In genomic region chr8:112009558-112009957, GRCm38 (mm10) we compare ENCODE assay signal across 17 mouse cellular contexts. TPM values are rescaled to one million over a fixed set of nuclear protein-coding genes. Genes with fewer than 3 reads are reported as not detected.
DNase-seq lines count a peak whose midpoint lies in the region; ATAC-seq and TF ChIP-seq lines count a peak whose summit lies in the region.
"Had no signal": no experiment of that assay in that cellular context is flagged by ENCODE, and none has a peak within 500 bp of the region (broad histone marks: within the 10 kb centered on the region; RNA-seq: fewer than 3 reads in every experiment).

No protein-coding gene starts in this region.

- no peak for TF ChIP-seq POLR2A in bone marrow macrophage, adult 2 months (IDR thresholded peaks at IDR 0.05; ENCODE audit: borderline replicate concordance, low read depth, low read length)

- no peak overlapping the region for H3K4me2 ChIP-seq in forebrain, embryonic 11.5 days (ENCODE audit: low read depth, low read length, severe bottlenecking)
- H3K4me2 ChIP-seq in lung, embryonic 15.5 days = peak overlapping the region; percentile 90
- H3K4me2 ChIP-seq in liver, embryonic 14.5 days (ENCODE audit: low read depth) = peak overlapping the region; percentile 92

- TF ChIP-seq EP300 in liver, embryonic 14.5 days (IDR thresholded peaks at IDR 0.05; ENCODE audit: low read depth) = no peak

- ATAC-seq in forebrain, embryonic 11.5 days (replicated peaks; ENCODE audit: low FRiP score) = no peak
- ATAC-seq in lung, embryonic 15.5 days (ENCODE audit: borderline replicate concordance, extremely low read depth, low FRiP score, low TSS enrichment) = no peak
- no peak for ATAC-seq in liver, embryonic 14.5 days (ENCODE audit: insufficient read depth)
- ATAC-seq: Patski had no signal

- H3K27ac ChIP-seq in forebrain, embryonic 10.5 days = no peak overlapping the region
- no peak overlapping the region for H3K27ac ChIP-seq in forebrain, embryonic 11.5 days (ENCODE audit: low read depth, low read length)
- no peak overlapping the region for H3K27ac ChIP-seq in lung, embryonic 15.5 days
- no peak overlapping the region for H3K27ac ChIP-seq in bone marrow macrophage, adult 2 months (ENCODE audit: insufficient read depth, low read depth, low read length)
- no peak overlapping the region for H3K27ac ChIP-seq in liver, embryonic 14.5 days
- H3K27ac ChIP-seq: heart, adult 2 months; left cerebral cortex, adult 2 months had no signal

- no peaks in the 10 kb centered on the region for H3K27me3 ChIP-seq in forebrain, embryonic 10.5 days (ENCODE audit: poor library complexity, severe bottlenecking)
- H3K27me3 ChIP-seq in forebrain, embryonic 11.5 days (ENCODE audit: control insufficient read depth, insufficient read depth, low read length) = no peaks in the 10 kb centered on the region
- no peaks in the 10 kb centered on the region for H3K27me3 ChIP-seq in lung, embryonic 15.5 days
- H3K27me3 ChIP-seq in liver, embryonic 14.5 days (ENCODE audit: control insufficient read depth, insufficient read depth, low read length) = no peaks in the 10 kb centered on the region
- H3K27me3 ChIP-seq: megakaryocyte, embryonic 14.5 days; Patski had no signal

- H3K9me3 ChIP-seq in forebrain, embryonic 10.5 days = no peaks in the 10 kb centered on the region
- H3K9me3 ChIP-seq in forebrain, embryonic 11.5 days (ENCODE audit: control insufficient read depth, low read length) = no peaks in the 10 kb centered on the region
- no peaks in the 10 kb centered on the region for H3K9me3 ChIP-seq in lung, embryonic 15.5 days
- no peaks in the 10 kb centered on the region for H3K9me3 ChIP-seq in liver, embryonic 14.5 days (ENCODE audit: control insufficient read depth, low read length)
- H3K9me3 ChIP-seq: megakaryocyte, embryonic 14.5 days had no signal

- peaks cover 49% of the 10 kb centered on the region for H3K36me3 ChIP-seq in forebrain, embryonic 10.5 days (replicated peaks)
- 0 out of 2 replicates have a peak, but pooled peaks cover 4% of the 10 kb centered on the region for H3K36me3 ChIP-seq in forebrain, embryonic 11.5 days (ENCODE audit: control insufficient read depth, insufficient read depth, low read length)
- peaks cover 10% of the 10 kb centered on the region for H3K36me3 ChIP-seq in lung, embryonic 15.5 days
- peaks cover 9% of the 10 kb centered on the region for H3K36me3 ChIP-seq in liver, embryonic 14.5 days (replicated peaks; ENCODE audit: control insufficient read depth, insufficient read depth, low read depth)

- WGBS in forebrain, embryonic 10.5 days = 91% methylated on average over 7 of the region's 7 CpGs
- WGBS in forebrain, embryonic 11.5 days = 93% methylated on average over 7 of the region's 7 CpGs
- 88% methylated on average over 7 of the region's 7 CpGs for WGBS in lung, embryonic 15.5 days
- WGBS in liver, embryonic 14.5 days (ENCODE audit: insufficient replicate concordance) = 69% methylated on average over 7 of the region's 7 CpGs

- H3K4me3 ChIP-seq in forebrain, embryonic 10.5 days = peak overlapping the region; percentile 93; the same call in 1 of the 2 replicates
- no peak overlapping the region for H3K4me3 ChIP-seq in forebrain, embryonic 11.5 days (ENCODE audit: low read depth, low read length)
- peak overlapping the region; percentile 99 for H3K4me3 ChIP-seq in lung, embryonic 15.5 days
- H3K4me3 ChIP-seq in bone marrow macrophage, adult 2 months (ENCODE audit: insufficient read depth, low read length) = peak overlapping the region; percentile 80; the same call in 1 of the 2 replicates
- H3K4me3 ChIP-seq in liver, embryonic 14.5 days (ENCODE audit: insufficient read depth in 1 of 2, low read depth in 2 of 2, low read length in 2 of 2) = no peak overlapping the region; a peak in 1 of 4 replicates
- H3K4me3 ChIP-seq: left cerebral cortex, adult 2 months had no signal

- H3K4me1 ChIP-seq in forebrain, embryonic 10.5 days = peaks cover 27% of the 10 kb centered on the region
- peaks cover 8% of the 10 kb centered on the region; the same call in 1 of the 2 replicates for H3K4me1 ChIP-seq in forebrain, embryonic 11.5 days (replicated peaks; ENCODE audit: control insufficient read depth, insufficient read depth, low read length)
- peaks cover 21% of the 10 kb centered on the region for H3K4me1 ChIP-seq in lung, embryonic 15.5 days
- peaks cover 12% of the 10 kb centered on the region for H3K4me1 ChIP-seq in bone marrow macrophage, adult 2 months (ENCODE audit: control insufficient read depth, insufficient read depth, low read length)
- H3K4me1 ChIP-seq in liver, embryonic 14.5 days (replicated peaks; ENCODE audit: control insufficient read depth in 2 of 2, insufficient read depth in 2 of 2, low read length in 1 of 2) = peaks cover 9 to 21% of the 10 kb centered on the region in 2 experiments

- DNase-seq in forebrain, embryonic 10.5 days (ENCODE audit: extremely low spot score, low spot score) = no peak
- DNase-seq in forebrain, embryonic 11.5 days (ENCODE audit: low spot score) = no peak
- no peak for DNase-seq in lung, postnatal 36 days
- no peak for DNase-seq in liver, embryonic 14.5 days (ENCODE audit: low read depth in 3 of 3, low spot score in 3 of 3)
- no peak for DNase-seq in yolk sac, embryonic 10.5 days (ENCODE audit: low spot score)
- DNase-seq in thymus, postnatal 25 days = no peak
- DNase-seq: adrenal gland, adult 8-10 months; heart, adult 2 months; kidney, adult 18-20 months; lung, adult 18-20 months; retina, postnatal 1 day had no signal

- H3K9ac ChIP-seq in forebrain, embryonic 11.5 days (ENCODE audit: low read length) = no peak overlapping the region
- no peak overlapping the region for H3K9ac ChIP-seq in lung, embryonic 15.5 days
- H3K9ac ChIP-seq in liver, embryonic 14.5 days (replicated peaks) = no peak overlapping the region

- no peak for TF ChIP-seq CTCF in bone marrow macrophage, adult 2 months (IDR thresholded peaks at IDR 0.05; ENCODE audit: low read depth, low read length)
- no peak for TF ChIP-seq CTCF in liver, embryonic 14.5 days (IDR thresholded peaks at IDR 0.05; ENCODE audit: low read depth)

RNA-seq across cellular contexts. Expression of gene Kars, which starts 1.6 kb away (rescaled TPM):
- polyA plus RNA-seq in forebrain, embryonic 10.5 days (2016; fragmentation: Nextera tagmentation; extraction: Ambion mirVana) = 270 and 285 TPM in 2 replicates
- polyA plus RNA-seq in forebrain, embryonic 11.5 days (2014; fragmentation: Nextera tagmentation; extraction: Ambion mirVana) = 261 and 263 TPM in 2 replicates
- polyA plus RNA-seq in lung, embryonic 15.5 days (2015; fragmentation: Nextera tagmentation; extraction: Ambion mirVana) = 188 and 191 TPM in 2 replicates
- polyA plus RNA-seq in bone marrow macrophage, adult 2 months (2012; ENCODE audit: insufficient read depth, insufficient read length, missing spikeins) = 45.6 and 53.8 TPM in 2 replicates
- polyA plus RNA-seq in liver, embryonic 14.5 days (2012; rRNA removed) = 39.4 and 58.9 TPM in 2 replicates
- polyA plus RNA-seq in liver, embryonic 14.5 days (2014; fragmentation: Nextera tagmentation; extraction: Ambion mirVana) = 93.6 and 105 TPM in 2 replicates

RNA-seq across cellular contexts. Expression of gene Terf2ip, which starts 1.6 kb away (rescaled TPM):
- 26.7 and 27.5 TPM in 2 replicates for polyA plus RNA-seq in forebrain, embryonic 10.5 days (2016; fragmentation: Nextera tagmentation; extraction: Ambion mirVana)
- polyA plus RNA-seq in forebrain, embryonic 11.5 days (2014; fragmentation: Nextera tagmentation; extraction: Ambion mirVana) = 33.6 and 33.9 TPM in 2 replicates
- 23.7 and 24.3 TPM in 2 replicates for polyA plus RNA-seq in lung, embryonic 15.5 days (2015; fragmentation: Nextera tagmentation; extraction: Ambion mirVana)
- polyA plus RNA-seq in bone marrow macrophage, adult 2 months (2012; ENCODE audit: insufficient read depth, insufficient read length, missing spikeins) = 10.1 and 11.1 TPM in 2 replicates
- 2.9 and 3.9 TPM in 2 replicates for polyA plus RNA-seq in liver, embryonic 14.5 days (2012; rRNA removed)
- polyA plus RNA-seq in liver, embryonic 14.5 days (2014; fragmentation: Nextera tagmentation; extraction: Ambion mirVana) = 3.2 and 3.5 TPM in 2 replicates

RNA-seq across cellular contexts. Expression of gene Gm6793, which starts 5.3 kb away (rescaled TPM):
- 0.21 TPM in 1 of 2 replicates, not detected in the other for polyA plus RNA-seq in forebrain, embryonic 10.5 days (2016; fragmentation: Nextera tagmentation; extraction: Ambion mirVana)
- 0.97 and 1.0 TPM in 2 replicates for polyA plus RNA-seq in forebrain, embryonic 11.5 days (2014; fragmentation: Nextera tagmentation; extraction: Ambion mirVana)
- polyA plus RNA-seq in lung, embryonic 15.5 days (2015; fragmentation: Nextera tagmentation; extraction: Ambion mirVana) = 0.31 and 0.75 TPM in 2 replicates
- not detected in 2 replicates for polyA plus RNA-seq in bone marrow macrophage, adult 2 months (2012; ENCODE audit: insufficient read depth, insufficient read length, missing spikeins)
- polyA plus RNA-seq in liver, embryonic 14.5 days (2012; rRNA removed) = 0.08 and 0.17 TPM in 2 replicates
- 0.33 TPM in 1 of 2 replicates, not detected in the other for polyA plus RNA-seq in liver, embryonic 14.5 days (2014; fragmentation: Nextera tagmentation; extraction: Ambion mirVana)
- polyA plus RNA-seq: heart, adult 2 months; large intestine, adult 2 months had no signal

RNA-seq across cellular contexts. Expression of gene Adat1, which starts 17.5 kb away (rescaled TPM):
- polyA plus RNA-seq in forebrain, embryonic 10.5 days (2016; fragmentation: Nextera tagmentation; extraction: Ambion mirVana) = 18.6 and 18.7 TPM in 2 replicates
- 13.5 and 16.4 TPM in 2 replicates for polyA plus RNA-seq in forebrain, embryonic 11.5 days (2014; fragmentation: Nextera tagmentation; extraction: Ambion mirVana)
- polyA plus RNA-seq in lung, embryonic 15.5 days (2015; fragmentation: Nextera tagmentation; extraction: Ambion mirVana) = 8.6 and 9.8 TPM in 2 replicates
- 2.4 and 3.1 TPM in 2 replicates for polyA plus RNA-seq in bone marrow macrophage, adult 2 months (2012; ENCODE audit: insufficient read depth, insufficient read length, missing spikeins)
- polyA plus RNA-seq in liver, embryonic 14.5 days (2012; rRNA removed) = 2.8 and 3.4 TPM in 2 replicates
- 2.4 and 2.5 TPM in 2 replicates for polyA plus RNA-seq in liver, embryonic 14.5 days (2014; fragmentation: Nextera tagmentation; extraction: Ambion mirVana)

Comparison
In these comparisons a context has a peak if more than half of its experiments do, and no peak if none do; other contexts are left out.
1. H3K4me3 ChIP-seq: peak in forebrain, embryonic 10.5 days (single experiment), lung, embryonic 15.5 days (single experiment) and bone marrow macrophage, adult 2 months (single experiment); none in forebrain, embryonic 11.5 days (single experiment) and liver, embryonic 14.5 days (0 of 2).